Mouse (Mus musculus): ENCODE data around the gene Sema4c.

Sema4c gene

DNA sequence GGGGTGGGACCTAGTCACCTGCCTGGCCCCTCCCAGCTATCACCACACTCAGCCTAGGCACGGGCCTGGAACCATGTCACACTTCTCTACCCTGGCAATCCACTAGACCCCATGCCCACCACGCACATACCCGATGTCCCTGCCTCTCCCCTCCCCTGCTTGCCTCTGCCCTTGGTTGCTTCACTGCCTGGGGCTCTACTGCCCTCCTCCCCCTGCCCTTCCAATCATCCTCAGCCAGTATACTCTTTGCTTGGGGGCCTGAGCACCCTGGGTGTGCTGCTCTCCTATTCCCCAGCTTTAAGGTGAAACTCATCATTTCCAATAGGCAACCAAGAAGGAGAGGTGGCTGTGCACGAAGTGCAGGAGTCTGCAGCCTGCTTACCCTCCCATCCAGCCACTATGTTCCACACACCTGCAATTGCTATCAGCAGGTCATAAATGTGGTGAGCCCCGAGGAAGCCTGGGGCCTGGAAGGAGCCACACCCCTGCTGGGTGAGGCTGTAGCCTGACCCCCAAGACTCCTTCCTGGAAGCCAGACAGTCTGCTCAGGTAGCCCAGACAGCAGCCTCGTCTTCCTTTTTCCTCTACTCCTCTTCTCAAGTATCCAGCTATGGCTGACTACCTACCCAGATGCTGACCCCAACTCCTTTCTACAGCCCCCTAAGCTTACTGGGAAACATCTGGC, 19.0 kb upstream of the Sema4c start:
- peak; percentile 90 for DNase-seq

DNA sequence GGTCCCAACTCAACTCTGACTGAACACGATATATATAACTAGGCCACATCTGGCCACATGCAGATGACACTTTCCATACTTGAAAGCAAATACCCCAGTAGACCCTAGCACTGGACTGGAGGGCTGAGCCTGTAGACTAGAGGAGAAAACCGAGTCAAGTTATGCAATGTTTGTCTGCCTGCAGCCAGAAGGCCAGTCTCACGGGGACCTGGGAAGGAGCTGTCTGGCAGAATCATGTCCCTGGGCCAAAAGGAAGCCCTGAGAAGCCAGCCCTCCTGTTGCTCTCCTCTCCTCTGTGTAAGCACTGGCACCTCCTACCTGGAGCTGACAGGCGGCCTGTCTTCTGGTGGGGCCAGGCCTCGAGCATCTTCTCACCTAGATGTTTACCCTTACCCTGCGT, 17.2 kb upstream of the Sema4c start:
- DNase-seq, result peak; percentile 93

GRCm38 (mm10) chr1:36574196-36574955, 16.2 kb upstream of the Sema4c start:
- peak; percentile 94 for DNase-seq

DNA sequence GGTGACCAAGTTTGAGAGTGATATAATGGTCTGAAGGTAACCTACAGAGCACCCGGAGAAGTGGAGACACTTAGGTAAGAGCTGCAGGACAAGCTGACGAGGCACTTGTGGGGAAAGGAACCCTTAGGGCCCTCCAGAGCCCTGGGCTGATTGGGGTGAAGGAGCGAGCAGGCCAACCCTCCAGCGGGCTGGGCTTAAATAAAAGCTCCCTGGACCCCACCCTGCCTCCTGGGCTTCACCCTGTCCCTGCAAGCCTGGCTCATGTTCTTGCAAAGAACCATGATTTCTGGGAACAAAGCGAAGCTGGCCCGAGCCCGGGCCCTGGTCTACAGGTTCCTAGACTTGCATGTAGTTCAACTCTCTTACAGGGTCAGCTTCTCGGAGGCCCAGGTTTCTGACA, 15.4 kb upstream of the Sema4c start:
- peak; percentile 93 for DNase-seq

DNA sequence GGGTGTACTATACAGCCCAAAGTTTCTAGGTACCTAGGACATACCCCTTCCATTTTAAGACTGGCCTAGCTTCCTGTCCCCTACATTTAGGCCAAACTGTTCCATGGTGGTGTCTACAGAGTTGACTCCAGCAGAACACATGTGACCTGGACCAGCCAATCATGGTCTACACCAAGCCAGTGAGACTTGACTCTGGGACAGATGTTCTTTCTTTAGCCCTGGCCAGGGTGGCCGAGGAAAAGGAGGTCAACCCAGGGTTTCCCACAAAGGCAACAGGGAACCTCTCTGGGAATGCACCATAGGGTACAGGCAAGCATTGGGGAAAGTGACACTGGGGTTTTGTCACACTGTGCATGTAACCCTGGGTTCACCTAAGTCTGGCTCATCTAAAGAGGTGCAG, 14.6 kb upstream of the Sema4c start:
- DNase-seq, result peak; percentile 99

DNA sequence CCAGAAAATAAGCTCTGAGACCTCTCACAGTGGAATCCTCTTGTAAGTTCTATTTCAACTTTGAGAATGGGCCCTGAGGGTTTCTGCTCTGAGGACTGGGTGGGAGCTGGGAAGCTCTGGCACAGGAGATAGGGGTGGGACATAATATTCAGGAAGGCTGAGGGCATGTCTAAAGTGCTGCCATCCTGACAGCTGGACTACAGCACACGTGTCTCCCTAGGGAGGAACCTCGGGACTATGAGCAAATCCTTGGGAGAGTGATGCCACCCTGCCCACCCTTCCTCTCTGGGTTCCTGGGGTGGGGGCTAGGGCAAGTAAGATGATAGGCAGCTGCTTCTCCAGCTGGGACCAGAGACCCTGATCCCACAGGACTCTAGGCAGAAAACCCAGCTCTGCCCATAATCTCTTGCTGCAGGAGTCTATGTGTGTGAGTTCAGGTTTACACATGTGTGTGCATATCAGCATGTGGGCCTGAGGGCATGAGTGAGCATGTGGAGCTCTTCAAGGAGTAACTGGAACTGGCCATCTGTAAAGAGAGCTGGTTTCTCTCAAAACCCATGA, 14.1 kb upstream of the Sema4c start:
- DNase-seq, result peak; percentile 93

- DNase-seq, result peak; percentile 99
Observed at GRCm38 (mm10) chr1:36571627-36572026, 13.5 kb upstream of the Sema4c start.

DNA sequence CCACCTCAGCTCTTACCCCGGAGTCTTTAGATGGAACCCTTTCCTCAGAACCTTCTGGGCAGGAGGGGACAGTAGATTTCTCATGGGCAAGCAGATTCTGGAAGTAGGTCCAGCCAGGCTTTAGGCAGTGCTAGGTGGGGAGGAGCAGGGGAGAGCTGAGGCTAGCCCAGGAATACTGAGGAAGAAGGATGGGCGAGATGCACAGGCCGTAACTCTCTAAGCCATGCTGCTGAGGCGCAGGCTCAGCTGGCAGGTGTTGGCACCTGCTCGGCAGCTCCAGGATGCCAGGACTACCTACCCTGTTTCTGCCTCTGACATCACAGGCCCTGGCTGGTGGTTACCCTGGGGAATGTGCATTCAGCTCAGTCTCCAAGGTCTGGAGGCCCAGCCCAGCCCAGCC, 12.2 kb upstream of the Sema4c start:
- DNase-seq, result peak; percentile 92

DNA sequence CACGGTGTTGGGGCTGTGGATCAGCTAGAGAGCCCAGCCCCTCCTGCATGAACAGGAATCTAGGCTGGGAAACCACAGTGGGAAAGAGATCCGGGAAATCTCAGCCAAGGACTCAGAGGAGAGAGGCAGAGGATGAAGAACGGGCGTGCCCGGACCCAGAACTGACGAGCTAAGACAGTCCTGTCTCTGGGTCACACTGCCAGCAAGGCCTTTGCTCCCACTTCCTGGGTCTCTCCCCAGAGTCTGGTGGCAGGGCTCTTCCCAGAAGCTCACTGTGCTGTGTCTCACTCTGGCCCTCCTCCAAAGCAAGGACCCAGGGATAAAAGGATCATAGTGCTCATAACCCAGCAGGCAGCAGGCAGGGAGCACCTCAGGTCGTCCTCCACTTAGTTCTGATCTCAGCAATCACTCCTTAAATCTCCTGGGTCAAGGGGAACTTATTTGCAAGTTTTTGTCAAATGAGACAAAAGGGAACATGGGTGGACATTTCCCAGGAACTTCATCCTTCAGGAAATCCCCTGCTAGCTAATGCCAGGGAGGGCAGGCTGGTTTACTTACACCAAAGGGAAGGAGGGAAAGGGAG, 11.6 kb upstream of the Sema4c start:
- peak; percentile 95 for DNase-seq

DNA sequence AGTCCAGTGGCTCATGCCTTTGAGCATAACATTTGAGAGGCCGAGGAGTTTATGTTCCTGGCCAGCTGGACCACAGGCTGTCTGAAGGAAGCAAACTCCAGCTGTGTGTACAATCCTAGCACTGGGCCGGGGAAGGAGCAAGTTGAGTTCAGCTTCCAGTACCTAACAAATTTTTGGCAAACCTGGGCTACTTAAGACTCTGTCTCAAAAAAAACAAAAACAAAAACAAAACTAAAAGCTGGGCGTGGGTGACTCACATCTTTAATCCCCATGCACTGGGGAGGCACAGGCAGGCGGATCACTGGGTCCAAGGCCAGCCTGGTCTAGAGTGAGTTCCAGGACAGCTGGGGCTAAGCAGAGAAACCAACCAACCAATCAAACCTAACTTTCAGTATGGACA, 10.6 kb upstream of the Sema4c start:
- peak; percentile 97 for DNase-seq

DNA sequence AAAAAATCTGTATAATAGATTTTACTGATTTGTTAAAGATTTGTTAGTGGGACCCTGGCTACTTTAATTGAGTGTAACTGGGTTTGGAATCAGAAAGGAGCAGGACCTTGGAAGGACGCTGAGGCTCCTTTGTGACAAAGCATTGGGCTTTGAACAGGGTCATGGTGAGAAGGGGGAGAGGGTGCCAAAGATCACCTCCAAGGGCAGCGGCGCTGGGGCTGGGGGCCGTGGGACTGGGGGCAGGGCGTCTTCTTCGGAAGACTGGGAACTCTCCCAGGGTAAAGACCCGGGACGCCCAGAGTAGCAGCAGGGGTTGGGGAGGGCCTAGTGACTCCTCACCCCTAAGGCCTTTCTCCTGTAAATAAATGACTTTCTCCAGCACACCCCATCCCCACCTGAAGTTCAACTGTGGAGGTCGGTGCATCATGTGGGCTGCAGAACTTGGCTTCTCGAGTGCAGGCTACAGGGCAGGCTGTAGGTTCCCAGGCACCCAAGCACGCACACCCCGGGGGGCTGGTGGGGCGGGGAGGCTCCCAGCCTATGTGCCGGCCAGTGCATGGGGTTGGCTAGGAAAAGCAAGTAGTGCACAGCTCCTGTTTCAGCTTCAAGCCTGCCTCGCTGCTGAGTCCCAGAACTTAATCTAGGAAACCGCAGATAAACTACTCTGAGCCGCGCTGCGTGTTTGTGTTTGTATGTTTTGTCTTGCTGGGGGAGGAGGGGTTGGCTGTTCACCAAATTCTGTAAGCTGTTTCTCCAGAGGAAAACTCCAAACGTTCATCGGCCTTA, 9.9 kb upstream of the Sema4c start:
- DNase-seq, result peak; percentile 90

GRCm38 (mm10) chr1:36566425-36566824, 8.3 kb upstream of the Sema4c start:
- no peak for DNase-seq

GRCm38 (mm10) chr1:36564101-36564500, 6.0 kb upstream of the Sema4c start:
- DNase-seq, result peak; percentile 99

DNA sequence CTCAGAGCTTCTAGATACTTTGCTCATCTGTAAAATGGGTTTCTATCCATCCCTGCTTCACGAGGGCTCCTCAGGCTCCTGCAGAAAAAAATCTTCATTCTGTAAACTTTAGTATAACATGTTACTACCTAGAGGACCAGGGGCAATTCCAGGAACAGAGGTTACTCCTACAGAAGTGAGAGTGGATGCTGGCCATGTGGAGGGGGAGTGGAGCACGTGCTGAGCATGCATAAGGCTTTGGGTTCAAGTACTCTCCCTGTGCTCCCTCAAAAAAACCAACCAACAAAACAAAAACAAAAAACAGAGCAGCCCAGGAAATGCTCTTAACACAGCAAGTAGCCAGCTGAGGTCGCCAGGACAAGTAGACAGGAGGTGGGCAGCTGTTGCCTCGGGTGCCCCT, 5.5 kb upstream of the Sema4c start:
- DNase-seq, result peak; percentile 91

- DNase-seq, result peak; percentile 97
Observed at GRCm38 (mm10) chr1:36563197-36563596, 5.0 kb upstream of the Sema4c start.

GRCm38 (mm10) chr1:36562388-36562787, 4.2 kb upstream of the Sema4c start:
- peak; percentile 94 for DNase-seq

DNA sequence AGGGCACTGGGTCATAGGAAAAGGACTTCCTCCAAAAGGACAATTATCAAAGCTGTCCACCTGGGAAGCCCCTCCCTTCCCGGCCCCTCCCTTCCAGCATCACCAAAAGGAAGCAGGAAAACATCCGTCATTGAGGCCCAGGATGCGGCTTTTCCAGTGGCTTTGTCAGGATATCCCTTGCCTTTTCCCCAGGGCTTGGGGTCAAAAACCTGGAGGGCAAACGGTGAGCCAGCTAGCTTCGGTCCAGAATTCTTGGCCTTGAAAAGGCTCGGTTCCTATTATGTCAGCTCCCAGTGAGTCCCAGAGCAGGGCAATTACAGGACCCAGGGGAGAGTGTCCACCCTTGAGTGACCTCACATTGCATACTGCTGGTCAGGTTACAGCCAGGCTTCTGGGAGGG, 2.8 kb upstream of the Sema4c start:
- DNase-seq, result peak; percentile 99

- DNase-seq, result no peak
Observed at GRCm38 (mm10) chr1:36559888-36560287, 1.7 kb upstream of the Sema4c start.

DNA sequence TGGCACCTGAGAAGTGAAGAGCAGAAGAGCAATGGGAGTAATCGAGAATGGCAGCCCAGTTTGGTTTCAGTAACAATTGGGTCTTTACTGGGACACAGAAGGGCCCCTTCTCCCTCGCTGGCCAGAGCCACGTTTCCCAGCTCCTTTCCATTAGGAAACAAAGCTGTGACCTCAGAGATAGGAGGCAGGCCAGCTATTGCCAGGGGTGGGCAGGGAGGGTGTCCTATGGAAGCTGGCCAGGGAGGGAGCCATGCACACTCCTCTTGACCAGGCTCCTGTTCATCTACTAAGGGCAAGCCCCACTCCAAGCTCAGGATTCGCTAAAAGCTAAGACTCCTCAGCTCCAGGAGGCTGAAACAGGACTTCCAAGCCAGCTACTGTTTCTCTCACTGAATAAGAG, 1.1 kb upstream of the Sema4c start:
- DNase-seq, result no peak

- DNase-seq, result peak; percentile 99
Observed at GRCm38 (mm10) chr1:36557457-36558011, 615 bp downstream of the Sema4c start.

GRCm38 (mm10) chr1:36556553-36557456, 1.3 kb downstream of the Sema4c start:
- peak; percentile 100 for DNase-seq

Data from heart, adult 11 months (tissue).